In genomic region chr16:49726761-49727160, GRCm38 (mm10) we compare ENCODE assay signal across 18 mouse cellular contexts. TPM values are rescaled to one million over a fixed set of nuclear protein-coding genes. Genes with fewer than 3 reads are reported as not detected.
DNase-seq lines count a peak whose midpoint lies in the region; ATAC-seq and TF ChIP-seq lines count a peak whose summit lies in the region.
"Had no signal": no experiment of that assay in that cellular context is flagged by ENCODE, and none has a peak within 500 bp of the region (broad histone marks: within the 10 kb centered on the region; RNA-seq: fewer than 3 reads in every experiment).

No protein-coding gene starts in this region.

- no peaks in the 10 kb centered on the region for H3K36me3 ChIP-seq in liver, embryonic 13.5 days
- H3K36me3 ChIP-seq in liver, embryonic 11.5 days (ENCODE audit: control insufficient read depth, insufficient read depth, low read length), result no peaks in the 10 kb centered on the region
- no peaks in the 10 kb centered on the region for H3K36me3 ChIP-seq in forebrain, embryonic 12.5 days (replicated peaks)
- H3K36me3 ChIP-seq: hindbrain, embryonic 15.5 days; intestine, embryonic 15.5 days; kidney, embryonic 15.5 days; limb, embryonic 10.5 days had no signal

- no peak overlapping the region for H3K4me3 ChIP-seq in liver, embryonic 13.5 days (replicated peaks)
- no peak overlapping the region for H3K4me3 ChIP-seq in liver, embryonic 11.5 days (ENCODE audit: low read depth, low read length)
- H3K4me3 ChIP-seq in forebrain, embryonic 12.5 days (replicated peaks), result no peak overlapping the region
- H3K4me3 ChIP-seq: hindbrain, embryonic 15.5 days; intestine, embryonic 15.5 days; kidney, embryonic 15.5 days; limb, embryonic 10.5 days had no signal

- H3K9me3 ChIP-seq in liver, embryonic 13.5 days (replicated peaks), result no peaks in the 10 kb centered on the region
- H3K9me3 ChIP-seq in liver, embryonic 11.5 days (ENCODE audit: control insufficient read depth, low read length), result no peaks in the 10 kb centered on the region
- no peaks in the 10 kb centered on the region for H3K9me3 ChIP-seq in forebrain, embryonic 12.5 days
- H3K9me3 ChIP-seq: hindbrain, embryonic 15.5 days; intestine, embryonic 15.5 days; kidney, embryonic 15.5 days; limb, embryonic 10.5 days had no signal

- TF ChIP-seq POLR2A in brain, embryonic 14.5 days (IDR thresholded peaks at IDR 0.05; ENCODE audit: borderline replicate concordance, extremely low read depth, insufficient read depth, insufficient read length, poor library complexity, severe bottlenecking), result no peak

- peaks cover 11% of the 10 kb centered on the region for H3K4me1 ChIP-seq in liver, embryonic 13.5 days (replicated peaks)
- 0 out of 2 replicates have a peak, but pooled peaks cover 2% of the 10 kb centered on the region for H3K4me1 ChIP-seq in liver, embryonic 11.5 days (replicated peaks; ENCODE audit: control insufficient read depth, insufficient read depth, low read length)
- peaks cover 10% of the 10 kb centered on the region for H3K4me1 ChIP-seq in forebrain, embryonic 12.5 days
- H3K4me1 ChIP-seq: intestine, embryonic 15.5 days; kidney, embryonic 15.5 days; limb, embryonic 10.5 days had no signal

- no peak overlapping the region for H3K4me2 ChIP-seq in liver, embryonic 13.5 days
- no peak overlapping the region for H3K4me2 ChIP-seq in liver, embryonic 11.5 days
- no peak overlapping the region for H3K4me2 ChIP-seq in forebrain, embryonic 12.5 days
- H3K4me2 ChIP-seq: heart, embryonic 11.5 days; hindbrain, embryonic 15.5 days; intestine, embryonic 15.5 days; kidney, embryonic 15.5 days; midbrain, embryonic 11.5 days had no signal

- no peak overlapping the region for H3K9ac ChIP-seq in liver, embryonic 13.5 days
- no peak overlapping the region for H3K9ac ChIP-seq in liver, embryonic 11.5 days (ENCODE audit: low read depth, low read length)
- H3K9ac ChIP-seq in forebrain, embryonic 12.5 days, result no peak overlapping the region
- H3K9ac ChIP-seq: forebrain, postnatal 0 days; hindbrain, embryonic 15.5 days; intestine, embryonic 15.5 days; kidney, embryonic 15.5 days had no signal

- ATAC-seq in liver, embryonic 13.5 days (ENCODE audit: low read depth), result peak; percentile 45; the same call in 1 of the 2 replicates
- no peak for ATAC-seq in liver, embryonic 11.5 days (replicated peaks; ENCODE audit: low FRiP score)
- 0 out of 2 replicates have a peak, but pooled peaks have one; percentile 66 for ATAC-seq in common myeloid progenitor, adult 5-6 weeks (replicated peaks; ENCODE audit: low read depth, poor library complexity, severe bottlenecking)
- peak; percentile 96 for ATAC-seq in megakaryocyte-erythroid progenitor cell, adult 5-6 weeks (replicated peaks; ENCODE audit: low FRiP score, low TSS enrichment, poor library complexity, severe bottlenecking)
- ATAC-seq in forebrain, embryonic 12.5 days (ENCODE audit: low FRiP score), result no peak
- ATAC-seq: forebrain, postnatal 0 days; intestine, embryonic 15.5 days had no signal

- H3K27me3 ChIP-seq in liver, embryonic 13.5 days, result no peaks in the 10 kb centered on the region
- H3K27me3 ChIP-seq in liver, embryonic 11.5 days (replicated peaks; ENCODE audit: control insufficient read depth, insufficient read depth, low read length), result no peaks in the 10 kb centered on the region
- no peaks in the 10 kb centered on the region for H3K27me3 ChIP-seq in forebrain, embryonic 12.5 days
- H3K27me3 ChIP-seq: hindbrain, embryonic 15.5 days; intestine, embryonic 15.5 days; kidney, embryonic 15.5 days had no signal

- no peak for DNase-seq in liver, embryonic 13.5 days
- no peak for DNase-seq in liver, embryonic 11.5 days (ENCODE audit: low spot score)
- DNase-seq in brain, embryonic 14.5 days (ENCODE audit: low read depth), result peak; percentile 25
- no peak for DNase-seq in gastrocnemius, postnatal 10 days
- DNase-seq: adrenal gland, postnatal 14 days; cerebellum, adult 11 months; cerebellum, postnatal 36 days; forebrain, postnatal 0 days; lung, postnatal 4 days had no signal

- H3K27ac ChIP-seq in liver, embryonic 13.5 days, result no peak overlapping the region
- no peak overlapping the region for H3K27ac ChIP-seq in liver, embryonic 11.5 days (ENCODE audit: low read depth, low read length)
- no peak overlapping the region for H3K27ac ChIP-seq in forebrain, embryonic 12.5 days
- H3K27ac ChIP-seq: hindbrain, embryonic 15.5 days; intestine, embryonic 15.5 days; kidney, embryonic 15.5 days; limb, embryonic 10.5 days had no signal

- WGBS in liver, embryonic 13.5 days (ENCODE audit: insufficient replicate concordance), result 57% methylated on average over 2 of the region's 2 CpGs
- 79% methylated on average over 2 of the region's 2 CpGs for WGBS in liver, embryonic 11.5 days
- WGBS in forebrain, embryonic 12.5 days, result 91% methylated on average over 2 of the region's 2 CpGs

- TF ChIP-seq CTCF in brain, embryonic 14.5 days (IDR thresholded peaks at IDR 0.05; ENCODE audit: borderline replicate concordance, extremely low read depth, insufficient read depth, insufficient read length), result no peak

RNA-seq across cellular contexts. Expression of gene Ift57, which starts 27.7 kb away (rescaled TPM):
- polyA plus RNA-seq in liver, embryonic 13.5 days (2015; fragmentation: Nextera tagmentation; extraction: Ambion mirVana), result 4.3 and 5.3 TPM in 2 replicates
- polyA plus RNA-seq in liver, embryonic 11.5 days (2014; fragmentation: Nextera tagmentation; extraction: Ambion mirVana), result 9.5 and 12.0 TPM in 2 replicates
- 20.4 and 26.1 TPM in 2 replicates for polyA plus RNA-seq in brain, embryonic 14.5 days (2012; rRNA removed)
- 49.5 and 70.0 TPM in 2 replicates for total RNA-seq in common myeloid progenitor, adult 5-6 weeks (2017)
- total RNA-seq in megakaryocyte-erythroid progenitor cell, adult 5-6 weeks (2014; fragmentation: Nextera tagmentation), result 6.6 and 7.8 TPM in 2 replicates
- total RNA-seq in megakaryocyte-erythroid progenitor cell, adult 5-6 weeks (2017), result 19.8 and 26.7 TPM in 2 replicates
- 36.6 and 39.0 TPM in 2 replicates for polyA plus RNA-seq in forebrain, embryonic 12.5 days (2016; fragmentation: Nextera tagmentation; extraction: Ambion mirVana)
- total RNA-seq in gastrocnemius, postnatal 10 days (2021), result 10 to 100 TPM in 1 of 2 experiments, 1 to 10 TPM in 1; 6.3 to 10.3 TPM

Comparison
In these comparisons a context has a peak if more than half of its experiments do, and no peak if none do; other contexts are left out.
1. ATAC-seq: peak in liver, embryonic 13.5 days (single experiment), common myeloid progenitor, adult 5-6 weeks (single experiment) and megakaryocyte-erythroid progenitor cell, adult 5-6 weeks (single experiment); none in liver, embryonic 11.5 days (single experiment) and forebrain, embryonic 12.5 days (single experiment).